In genomic region chr8:4324983-4325750, GRCm38 (mm10) we compare ENCODE assay signal across 8 mouse cellular contexts. TPM values are rescaled to one million over a fixed set of nuclear protein-coding genes. Genes with fewer than 3 reads are reported as not detected.
A peak's percentile ranks its signal among the peaks of the same experiment; 100 is the strongest.
DNase-seq lines count a peak whose midpoint lies in the region; ATAC-seq and TF ChIP-seq lines count a peak whose summit lies in the region.

TSS of gene Ccl25 (plus strand) at chr8:4325210.
TSS of gene Elavl1 (minus strand) at chr8:4325413.

- H3K4me1 ChIP-seq in ES-E14 (ENCODE audit: control insufficient read depth in 2 of 2, insufficient read depth in 2 of 2, low read length in 2 of 2, poor library complexity in 1 of 2) = 0 out of 4 replicates have a peak, but pooled peaks cover 2 to 3% of the 10 kb centered on the region in 2 experiments
- H3K4me1 ChIP-seq in forebrain, embryonic 15.5 days = peaks cover 42% of the 10 kb centered on the region
- H3K4me1 ChIP-seq in lung, adult 2 months (ENCODE audit: control insufficient read depth, insufficient read depth, low read length) = peaks cover 11% of the 10 kb centered on the region

- H3K9me3 ChIP-seq in ES-E14 (ENCODE audit: control insufficient read depth, insufficient read depth, low read depth, low read length) = no peaks in the 10 kb centered on the region
- H3K9me3 ChIP-seq in forebrain, embryonic 15.5 days = no peaks in the 10 kb centered on the region

- intact Hi-C loops in heart, postnatal 25 days (cut with DNase I) = loop anchor here (5.0 to 10.0 kb wide), 3 partner anchors 48 to 160 kb away; partner anchors contain the start of genes Evi5l and Timm44

- H3K36me3 ChIP-seq in ES-E14 (ENCODE audit: control insufficient read depth, insufficient read depth, low read length, poor library complexity, severe bottlenecking) = peaks cover 16% of the 10 kb centered on the region
- peaks cover 45% of the 10 kb centered on the region for H3K36me3 ChIP-seq in forebrain, embryonic 15.5 days

- H3K4me3 ChIP-seq in ES-E14 (ENCODE audit: insufficient read depth in 1 of 2, low read depth in 1 of 2, low read length in 2 of 2, poor library complexity in 1 of 2, severe bottlenecking in 1 of 2) = peak within 1 kb of the TSS; percentile 90 to 99
- peak within 1 kb of the TSS; percentile 94 for H3K4me3 ChIP-seq in forebrain, embryonic 15.5 days
- peak within 1 kb of the TSS; percentile 97 for H3K4me3 ChIP-seq in lung, adult 2 months (replicated peaks; ENCODE audit: extremely low read depth, low read depth, low read length)

- WGBS in forebrain, embryonic 15.5 days = under 1% methylated on average over 78 of the region's 78 CpGs
- WGBS in lung, adult 2 months = under 1% methylated on average over 77 of the region's 78 CpGs

- peak; percentile 72; the same call in 1 of the 2 replicates for TF ChIP-seq POLR2A in lung, adult 2 months (IDR thresholded peaks at IDR 0.05; ENCODE audit: borderline replicate concordance, extremely low read depth, low read depth, low read length)

- DNase-seq in ES-E14 (ENCODE audit: low read depth, low spot score) = peak; percentile 78
- peak; percentile 97 for DNase-seq in cerebellum, adult 11-12 months
- peak; percentile 95 for DNase-seq in heart, postnatal 25 days (ENCODE audit: low spot score)
- peak; percentile 98 to 99 for DNase-seq in layer of hippocampus, adult 18-20 months (ENCODE audit: low spot score in 2 of 2)
- peak; percentile 98 for DNase-seq in lung, adult 2 months
- peak; percentile 90 to 92 for DNase-seq in thymus, adult 18-20 months

- TF ChIP-seq CTCF in lung, adult 2 months (IDR thresholded peaks at IDR 0.05; ENCODE audit: insufficient read depth, low read length) = no peak

- H3K4me2 ChIP-seq in forebrain, embryonic 15.5 days (replicated peaks) = peak within 1 kb of the TSS; percentile 90

- H3K27ac ChIP-seq in ES-E14 (ENCODE audit: insufficient read depth, low read depth, low read length, poor library complexity, severe bottlenecking) = peak within 1 kb of the TSS; percentile 16
- peak within 1 kb of the TSS; percentile 86 for H3K27ac ChIP-seq in forebrain, embryonic 15.5 days (replicated peaks)

- H3K27me3 ChIP-seq in forebrain, embryonic 15.5 days = no peaks in the 10 kb centered on the region

- peak within 1 kb of the TSS; percentile 91 for H3K9ac ChIP-seq in ES-E14 (ENCODE audit: insufficient read depth, low read depth, low read length, poor library complexity, severe bottlenecking)
- H3K9ac ChIP-seq in forebrain, embryonic 15.5 days (replicated peaks) = peak within 1 kb of the TSS; percentile 97

- ATAC-seq in forebrain, embryonic 15.5 days (replicated peaks) = peak; percentile 98
- peak; percentile 94 for ATAC-seq in neutrophil, adult 5-6 weeks (ENCODE audit: extremely low read depth, insufficient number of reproducible peaks, low FRiP score, poor library complexity, severe bottlenecking)

- in situ Hi-C loops in ES-E14 (cut with MboI; ENCODE audit: low sequenced_read_pairs in 2 of 2, unreplicated experiment in 2 of 2) = no loop called here

TF ChIP-seq in ES-E14, 5 proteins besides CTCF, POLR2A, EP300 and RAD21:
- TF ChIP-seq MAFK (IDR thresholded peaks at IDR 0.05; ENCODE audit: insufficient read depth, low read depth, low read length) (no peak), ZNF384 (IDR thresholded peaks at IDR 0.05; ENCODE audit: low read depth, low read length) (no peak), CHD2 (IDR thresholded peaks at IDR 0.05; ENCODE audit: low read depth, low read length) (peak; percentile 87), HCFC1 (IDR thresholded peaks at IDR 0.05; ENCODE audit: borderline replicate concordance, insufficient read depth, low read length) (no peak), ZC3H11A (IDR thresholded peaks at IDR 0.05; ENCODE audit: borderline replicate concordance, low read depth, low read length) (no peak)
TF ChIP-seq in ES-E14: peak in this region for 1.

RNA-seq across cellular contexts. Expression of gene Ccl25, which starts in this region (rescaled TPM):
- total RNA-seq in ES-E14 (2012; rRNA removed) = 13.1 and 17.6 TPM in 2 replicates
- polyA plus RNA-seq in forebrain, embryonic 15.5 days (2015; fragmentation: Nextera tagmentation; extraction: Ambion mirVana) = 21.7 and 22.6 TPM in 2 replicates
- total RNA-seq in heart, postnatal 25 days (2021) = 1 to 10 TPM; 3.5 to 4.4 TPM
- 10 to 100 TPM; 17.2 to 20.1 TPM for total RNA-seq in layer of hippocampus, adult 18-20 months (2021)
- 1.6 and 3.6 TPM in 2 replicates for polyA plus RNA-seq in lung, adult 2 months (2012; rRNA removed)
- 11.5 TPM in 2 replicates for total RNA-seq in neutrophil, adult 5-6 weeks (2017)

RNA-seq across cellular contexts. Expression of gene Elavl1, which starts in this region (rescaled TPM):
- total RNA-seq in ES-E14 (2012; rRNA removed) = 43.2 and 73.6 TPM in 2 replicates
- polyA plus RNA-seq in forebrain, embryonic 15.5 days (2015; fragmentation: Nextera tagmentation; extraction: Ambion mirVana) = 149 and 159 TPM in 2 replicates
- 10 to 100 TPM; 58.2 to 64.1 TPM for total RNA-seq in heart, postnatal 25 days (2021)
- total RNA-seq in layer of hippocampus, adult 18-20 months (2021) = 10 to 100 TPM; 78.8 to 80.6 TPM
- 21.1 and 23.9 TPM in 2 replicates for polyA plus RNA-seq in lung, adult 2 months (2012; rRNA removed)
- 52.4 and 65.9 TPM in 2 replicates for total RNA-seq in neutrophil, adult 5-6 weeks (2017)

Comparison
In these comparisons a context has a peak if more than half of its experiments do, and no peak if none do; other contexts are left out.
1. Peak in every context shown above with its lines: DNase-seq, ATAC-seq, H3K4me3 ChIP-seq and H3K27ac ChIP-seq.